ENCODE assay signal across 40 mouse cellular contexts in genomic region chr11:116799364-116799763, GRCm38 (mm10). TPM values are rescaled to one million over a fixed set of nuclear protein-coding genes. Genes with fewer than 3 reads are reported as not detected.
A peak's percentile ranks its signal among the peaks of the same experiment; 100 is the strongest.
DNase-seq lines count a peak whose midpoint lies in the region; ATAC-seq lines count a peak whose summit lies in the region.
"Had no signal": no experiment of that assay in that cellular context is flagged by ENCODE, and none has a peak within 500 bp of the region (broad histone marks: within the 10 kb centered on the region; RNA-seq: fewer than 3 reads in every experiment).

No protein-coding gene starts in this region.

- intact Hi-C loops in heart, postnatal 14 days (cut with DNase I), result no loop called here
- intact Hi-C loops in left cerebral cortex, postnatal 4 days (cut with DNase I), result no loop called here

- no peak overlapping the region for H3K9ac ChIP-seq in heart, embryonic 12.5 days
- H3K9ac ChIP-seq: embryonic facial prominence, embryonic 12.5 days; forebrain, embryonic 15.5 days; hindbrain, embryonic 14.5 days; liver, embryonic 12.5 days; liver, postnatal 0 days; midbrain, embryonic 12.5 days; neural tube, embryonic 12.5 days had no signal

- no peak overlapping the region for H3K4me2 ChIP-seq in heart, embryonic 12.5 days
- H3K4me2 ChIP-seq: embryonic facial prominence, embryonic 12.5 days; forebrain, embryonic 15.5 days; hindbrain, embryonic 14.5 days; liver, embryonic 12.5 days; midbrain, embryonic 12.5 days; neural tube, embryonic 12.5 days had no signal

- no peaks in the 10 kb centered on the region for H3K36me3 ChIP-seq in heart, embryonic 10.5 days
- no peaks in the 10 kb centered on the region; the same call in 1 of the 2 replicates for H3K36me3 ChIP-seq in heart, embryonic 12.5 days
- H3K36me3 ChIP-seq: embryonic facial prominence, embryonic 12.5 days; forebrain, embryonic 15.5 days; G1E; liver, embryonic 12.5 days; neural tube, embryonic 12.5 days had no signal

- no peak for ATAC-seq in heart, embryonic 12.5 days (ENCODE audit: insufficient number of reproducible peaks, low FRiP score)
- ATAC-seq: forebrain, embryonic 15.5 days; inflammation-experienced regulatory T-cells, adult 6 months; liver, embryonic 12.5 days; liver, postnatal 0 days had no signal

- no peaks in the 10 kb centered on the region for H3K9me3 ChIP-seq in heart, embryonic 10.5 days
- H3K9me3 ChIP-seq in heart, embryonic 12.5 days (replicated peaks), result no peaks in the 10 kb centered on the region
- H3K9me3 ChIP-seq: embryonic facial prominence, embryonic 12.5 days; forebrain, embryonic 15.5 days; G1E; liver, embryonic 12.5 days; megakaryocyte, embryonic 14.5 days; midbrain, embryonic 12.5 days; neural tube, embryonic 12.5 days had no signal

- H3K27ac ChIP-seq in heart, embryonic 10.5 days, result no peak overlapping the region
- no peak overlapping the region for H3K27ac ChIP-seq in heart, embryonic 12.5 days (ENCODE audit: poor library complexity, severe bottlenecking)
- H3K27ac ChIP-seq: embryonic facial prominence, embryonic 12.5 days; forebrain, embryonic 15.5 days; hindbrain, embryonic 14.5 days; layer of hippocampus, adult 2 months; left cerebral cortex, adult 2 months; liver, embryonic 12.5 days; midbrain, embryonic 12.5 days; neural tube, embryonic 12.5 days had no signal

- no peaks in the 10 kb centered on the region for H3K27me3 ChIP-seq in heart, embryonic 10.5 days (ENCODE audit: insufficient read depth, poor library complexity, severe bottlenecking)
- no peaks in the 10 kb centered on the region for H3K27me3 ChIP-seq in heart, embryonic 12.5 days (replicated peaks)
- H3K27me3 ChIP-seq: embryonic facial prominence, embryonic 12.5 days; forebrain, embryonic 15.5 days; midbrain, embryonic 12.5 days; neural tube, embryonic 12.5 days had no signal

- H3K4me1 ChIP-seq in heart, embryonic 10.5 days, result 0 out of 2 replicates have a peak, but pooled peaks cover 6% of the 10 kb centered on the region
- H3K4me1 ChIP-seq in heart, embryonic 12.5 days (replicated peaks), result peaks cover 3% of the 10 kb centered on the region
- H3K4me1 ChIP-seq: liver, embryonic 12.5 days; midbrain, embryonic 12.5 days; neural tube, embryonic 12.5 days had no signal

- WGBS in heart, embryonic 10.5 days, result 87% methylated on average over 5 of the region's 5 CpGs
- 81% methylated on average over 5 of the region's 5 CpGs for WGBS in heart, embryonic 12.5 days

- H3K4me3 ChIP-seq in heart, embryonic 10.5 days, result no peak overlapping the region
- H3K4me3 ChIP-seq in heart, embryonic 12.5 days, result no peak overlapping the region
- H3K4me3 ChIP-seq: embryonic facial prominence, embryonic 12.5 days; forebrain, embryonic 15.5 days; layer of hippocampus, adult 2 months; left cerebral cortex, adult 2 months; liver, embryonic 12.5 days; megakaryocyte, embryonic 14.5 days; midbrain, embryonic 12.5 days; myocyte; neural tube, embryonic 12.5 days had no signal

- DNase-seq in cerebellum, postnatal 10 days, result peak; percentile 88 to 92
- DNase-seq in cerebellum, adult 11 months, result no peak
- DNase-seq in heart, adult 11 months, result peak; percentile 92
- no peak for DNase-seq in heart, embryonic 10.5 days (ENCODE audit: low spot score)
- DNase-seq in heart, postnatal 14 days, result peak; percentile 5 to 24
- peak; percentile 57 for DNase-seq in left cerebral cortex, postnatal 4 days
- DNase-seq in left cerebral cortex, adult 9 months (ENCODE audit: low spot score in 2 of 2), result no peak
- DNase-seq: adrenal gland, adult 8-10 months; cerebellum, adult 11-12 months; embryo, embryonic 11 days; heart, postnatal 36 days; kidney, adult 11 months; kidney, postnatal 25 days; liver, postnatal 0 days; lung, postnatal 4 days; right cerebral cortex, adult 18-20 months; spleen, adult 18-20 months; thymus, postnatal 14 days had no signal

RNA-seq across cellular contexts. Expression of gene St6galnac1, which starts 24.1 kb away (rescaled TPM):
- not detected in 2 replicates for polyA plus RNA-seq in heart, embryonic 10.5 days (2016; fragmentation: Nextera tagmentation; extraction: Ambion mirVana)
- total RNA-seq in heart, postnatal 14 days (2021), result not detected
- not detected in 2 replicates for polyA plus RNA-seq in heart, embryonic 12.5 days (2016; fragmentation: Nextera tagmentation; extraction: Ambion mirVana)
- total RNA-seq in left cerebral cortex, postnatal 4 days (2021), result not detected
- total RNA-seq: gastrocnemius, adult 8-10 months; heart, adult 8-10 months; heart, postnatal 36 days; layer of hippocampus, adult 2 months; left cerebral cortex, adult 2 months; left cerebral cortex, postnatal 36 days; midbrain, postnatal 0 days had no signal
- polyA plus RNA-seq: embryonic facial prominence, embryonic 12.5 days; forebrain, embryonic 15.5 days; G1E; hindbrain, embryonic 14.5 days; kidney, embryonic 14.5 days; limb, embryonic 14.5 days; liver, embryonic 12.5 days; liver, postnatal 0 days; lung, embryonic 16.5 days; midbrain, embryonic 12.5 days; midbrain, postnatal 0 days; myocyte; stomach, embryonic 16.5 days; urinary bladder, adult 2 months had no signal

RNA-seq across cellular contexts. Expression of gene Mxra7, which starts 28.5 kb away (rescaled TPM):
- polyA plus RNA-seq in heart, embryonic 10.5 days (2016; fragmentation: Nextera tagmentation; extraction: Ambion mirVana), result 13.2 and 17.9 TPM in 2 replicates
- total RNA-seq in heart, postnatal 14 days (2021), result 10 to 100 TPM; 27.7 to 32.1 TPM
- 24.7 and 27.0 TPM in 2 replicates for polyA plus RNA-seq in heart, embryonic 12.5 days (2016; fragmentation: Nextera tagmentation; extraction: Ambion mirVana)
- 10 to 100 TPM; 17.5 to 17.9 TPM for total RNA-seq in left cerebral cortex, postnatal 4 days (2021)
- total RNA-seq: G1E had no signal
- polyA plus RNA-seq: G1E; inflammation-experienced regulatory T-cells, adult 6 months had no signal

RNA-seq across cellular contexts. Expression of gene Mettl23, which starts 43.7 kb away (rescaled TPM):
- polyA plus RNA-seq in heart, embryonic 10.5 days (2016; fragmentation: Nextera tagmentation; extraction: Ambion mirVana), result 58.9 and 66.9 TPM in 2 replicates
- total RNA-seq in heart, postnatal 14 days (2021), result 10 to 100 TPM; 37.3 to 37.8 TPM
- polyA plus RNA-seq in heart, embryonic 12.5 days (2016; fragmentation: Nextera tagmentation; extraction: Ambion mirVana), result 55.5 and 57.4 TPM in 2 replicates
- total RNA-seq in left cerebral cortex, postnatal 4 days (2021), result 10 to 100 TPM; 26.8 to 29.4 TPM

RNA-seq across cellular contexts. Expression of gene Jmjd6, which starts 43.9 kb away (rescaled TPM):
- polyA plus RNA-seq in heart, embryonic 10.5 days (2016; fragmentation: Nextera tagmentation; extraction: Ambion mirVana), result 89.1 and 114 TPM in 2 replicates
- total RNA-seq in heart, postnatal 14 days (2021), result 10 to 100 TPM; 34.4 to 37.3 TPM
- polyA plus RNA-seq in heart, embryonic 12.5 days (2016; fragmentation: Nextera tagmentation; extraction: Ambion mirVana), result 76.9 and 77.8 TPM in 2 replicates
- total RNA-seq in left cerebral cortex, postnatal 4 days (2021), result 10 to 100 TPM; 35.7 to 39.9 TPM

RNA-seq across cellular contexts. Expression of gene Mfsd11, which starts 52.9 kb away (rescaled TPM):
- 27.0 and 27.1 TPM in 2 replicates for polyA plus RNA-seq in heart, embryonic 10.5 days (2016; fragmentation: Nextera tagmentation; extraction: Ambion mirVana)
- 10 to 100 TPM; 39.8 to 40.4 TPM for total RNA-seq in heart, postnatal 14 days (2021)
- polyA plus RNA-seq in heart, embryonic 12.5 days (2016; fragmentation: Nextera tagmentation; extraction: Ambion mirVana), result 37.6 and 39.9 TPM in 2 replicates
- 10 to 100 TPM; 55.9 to 58.5 TPM for total RNA-seq in left cerebral cortex, postnatal 4 days (2021)

Comparison
In these comparisons a context has a peak if more than half of its experiments do, and no peak if none do; other contexts are left out.
1. DNase-seq: peak in cerebellum, postnatal 10 days (2 of 2), heart, adult 11 months (single experiment), heart, postnatal 14 days (2 of 2) and left cerebral cortex, postnatal 4 days (single experiment); none in cerebellum, adult 11 months (single experiment), heart, embryonic 10.5 days (single experiment) and left cerebral cortex, adult 9 months (0 of 2).